14 mouse cellular contexts compared by ENCODE assay signal in the genomic region with DNA sequence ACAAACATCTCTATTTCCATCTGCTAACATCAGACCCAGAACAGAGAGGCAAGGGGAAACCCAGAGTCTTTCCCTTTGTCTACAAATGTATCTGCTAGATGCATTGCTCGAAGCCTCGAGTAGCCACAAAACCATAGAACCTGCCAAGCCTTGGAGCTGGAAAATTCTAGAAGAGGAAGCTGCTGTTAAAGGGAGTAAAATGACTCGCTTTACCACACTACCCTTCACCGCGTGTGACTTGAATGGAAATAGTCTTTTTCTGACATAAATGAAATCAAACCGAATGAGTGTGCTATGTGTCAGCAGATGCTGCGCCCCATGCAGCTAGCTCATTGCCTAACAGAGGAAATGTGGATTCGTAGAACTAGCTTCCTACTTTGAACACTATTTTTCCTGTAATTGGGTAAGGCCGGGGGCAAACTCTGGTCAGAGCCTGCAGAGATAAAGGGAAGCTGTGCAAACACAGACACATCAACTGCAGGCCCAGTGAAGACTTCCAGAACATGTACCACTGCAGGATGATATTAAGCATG.
DNase-seq lines count a peak whose midpoint lies in the region; ATAC-seq lines count a peak whose summit lies in the region.
"Had no signal": no experiment of that assay in that cellular context is flagged by ENCODE, and none has a peak within 500 bp of the region (broad histone marks: within the 10 kb centered on the region; RNA-seq: fewer than 3 reads in every experiment).

No protein-coding gene starts in this region.

- H3K4me1 ChIP-seq in heart, embryonic 12.5 days (replicated peaks): no peaks in the 10 kb centered on the region
- H3K4me1 ChIP-seq in liver, embryonic 11.5 days (replicated peaks; ENCODE audit: control insufficient read depth, insufficient read depth, low read length): peaks cover 3% of the 10 kb centered on the region
- H3K4me1 ChIP-seq: hindbrain, embryonic 13.5 days; limb, embryonic 13.5 days; midbrain, embryonic 13.5 days had no signal

- no peaks in the 10 kb centered on the region for H3K36me3 ChIP-seq in heart, embryonic 12.5 days
- H3K36me3 ChIP-seq in liver, embryonic 11.5 days (ENCODE audit: control insufficient read depth, insufficient read depth, low read length): no peaks in the 10 kb centered on the region
- H3K36me3 ChIP-seq: hindbrain, embryonic 13.5 days; limb, embryonic 13.5 days; midbrain, embryonic 13.5 days had no signal

- no peak overlapping the region for H3K4me2 ChIP-seq in heart, embryonic 12.5 days
- no peak overlapping the region for H3K4me2 ChIP-seq in liver, embryonic 11.5 days
- H3K4me2 ChIP-seq: hindbrain, embryonic 13.5 days; limb, embryonic 13.5 days; midbrain, embryonic 13.5 days had no signal

- H3K4me3 ChIP-seq in heart, embryonic 12.5 days: no peak overlapping the region
- no peak overlapping the region for H3K4me3 ChIP-seq in liver, embryonic 11.5 days (ENCODE audit: low read depth, low read length)
- H3K4me3 ChIP-seq: hindbrain, embryonic 13.5 days; limb, embryonic 13.5 days; midbrain, embryonic 13.5 days had no signal

- H3K27ac ChIP-seq in heart, embryonic 12.5 days (ENCODE audit: poor library complexity, severe bottlenecking): no peak overlapping the region
- no peak overlapping the region for H3K27ac ChIP-seq in liver, embryonic 11.5 days (ENCODE audit: low read depth, low read length)
- H3K27ac ChIP-seq: hindbrain, embryonic 13.5 days; limb, embryonic 13.5 days; midbrain, embryonic 13.5 days had no signal

- peaks cover 3% of the 10 kb centered on the region; the same call in 1 of the 2 replicates for H3K27me3 ChIP-seq in heart, embryonic 12.5 days (replicated peaks)
- H3K27me3 ChIP-seq in liver, embryonic 11.5 days (replicated peaks; ENCODE audit: control insufficient read depth, insufficient read depth, low read length): no peaks in the 10 kb centered on the region
- H3K27me3 ChIP-seq: hindbrain, embryonic 13.5 days; limb, embryonic 13.5 days; midbrain, embryonic 13.5 days had no signal

- ATAC-seq in heart, embryonic 12.5 days (ENCODE audit: insufficient number of reproducible peaks, low FRiP score): peak; percentile 64; the same call in 1 of the 2 replicates
- ATAC-seq in liver, embryonic 11.5 days (replicated peaks; ENCODE audit: low FRiP score): 0 out of 2 replicates have a peak, but pooled peaks have one; percentile 29
- ATAC-seq: midbrain, embryonic 13.5 days had no signal

- no peak overlapping the region for H3K9ac ChIP-seq in heart, embryonic 12.5 days
- H3K9ac ChIP-seq in liver, embryonic 11.5 days (ENCODE audit: low read depth, low read length): no peak overlapping the region
- H3K9ac ChIP-seq: hindbrain, embryonic 13.5 days; limb, embryonic 13.5 days; midbrain, embryonic 13.5 days had no signal

- no peak for DNase-seq in heart, adult 8-10 months (ENCODE audit: low spot score)
- DNase-seq in MEL-GATA-1-ER (ENCODE audit: extremely low read depth, low read depth): peak; percentile 70
- no peak for DNase-seq in liver, embryonic 11.5 days (ENCODE audit: low spot score)
- peak; percentile 11 to 12 for DNase-seq in natural killer cell, adult 2 months (ENCODE audit: low spot score in 2 of 2)
- DNase-seq in retina, embryonic 14.5 days (ENCODE audit: low spot score): no peak
- DNase-seq in left cerebral cortex, adult 9 months (ENCODE audit: low spot score in 2 of 2): no peak
- no peak for DNase-seq in layer of hippocampus, adult 18-20 months (ENCODE audit: low spot score in 2 of 2)
- DNase-seq: cerebellum, postnatal 10 days; gastrocnemius, postnatal 10 days; kidney, postnatal 36 days had no signal

- 51% methylated on average over 9 of the region's 9 CpGs for WGBS in heart, embryonic 12.5 days
- 36% methylated on average over 9 of the region's 9 CpGs for WGBS in liver, embryonic 11.5 days

- no peaks in the 10 kb centered on the region for H3K9me3 ChIP-seq in heart, embryonic 12.5 days (replicated peaks)
- no peaks in the 10 kb centered on the region for H3K9me3 ChIP-seq in liver, embryonic 11.5 days (ENCODE audit: control insufficient read depth, low read length)
- H3K9me3 ChIP-seq: hindbrain, embryonic 13.5 days; limb, embryonic 13.5 days; midbrain, embryonic 13.5 days had no signal

Comparison
In these comparisons a context has a peak if more than half of its experiments do, and no peak if none do; other contexts are left out.
1. DNase-seq: peak in MEL-GATA-1-ER (single experiment) and natural killer cell, adult 2 months (2 of 2); none in heart, adult 8-10 months (single experiment), liver, embryonic 11.5 days (single experiment), retina, embryonic 14.5 days (single experiment), left cerebral cortex, adult 9 months (0 of 2) and layer of hippocampus, adult 18-20 months (0 of 2).